Mouse (Mus musculus): ENCODE results near the gene Zfp978. TPM values are rescaled to one million over a fixed set of nuclear protein-coding genes. Genes with fewer than 3 reads are reported as not detected.
"Not testable (repeated sequence)": the region's sequence is repeated elsewhere in the genome, so short reads cannot be mapped to it uniquely, and the experiment has no call there.

Zfp978 gene
- total RNA-seq, 2 experiments from 2014 or later, result not detected

- DNase-seq, result not testable (repeated sequence)
These were observed 55.3 kb downstream of the Zfp978 start for GRCm38 (mm10) chr4:147416365-147416764.

- no peak for DNase-seq
These were observed 56.2 kb downstream of the Zfp978 start for GRCm38 (mm10) chr4:147417157-147417778.

GRCm38 (mm10) chr4:147417921-147418320 is 56.8 kb downstream of the Zfp978 start:
- DNase-seq, result no peak

GRCm38 (mm10) chr4:147418333-147418732 is 57.2 kb downstream of the Zfp978 start:
- DNase-seq, result not testable (repeated sequence)

- not testable (repeated sequence) for DNase-seq
These were observed 58.1 kb downstream of the Zfp978 start for GRCm38 (mm10) chr4:147419190-147419589.

GRCm38 (mm10) chr4:147419756-147420590 is 58.9 kb downstream of the Zfp978 start:
- DNase-seq, result not testable (repeated sequence)

GRCm38 (mm10) chr4:147420794-147421193 is 59.7 kb downstream of the Zfp978 start:
- no peak for DNase-seq

- DNase-seq, result not testable (repeated sequence)
These were observed 60.2 kb downstream of the Zfp978 start for GRCm38 (mm10) chr4:147421316-147421715.

GRCm38 (mm10) chr4:147423140-147423539 is 62.0 kb downstream of the Zfp978 start:
- DNase-seq, result no peak

- DNase-seq, result no peak
These were observed 62.7 kb downstream of the Zfp978 start for GRCm38 (mm10) chr4:147423641-147424298.

- not testable (repeated sequence) for DNase-seq
These were observed 63.3 kb downstream of the Zfp978 start for GRCm38 (mm10) chr4:147424404-147424803.

GRCm38 (mm10) chr4:147425615-147426347 is 64.7 kb downstream of the Zfp978 start:
- DNase-seq, result not testable (repeated sequence)

- no peak for DNase-seq
These were observed 69.5 kb downstream of the Zfp978 start for GRCm38 (mm10) chr4:147430651-147431050.

- not testable (repeated sequence) for DNase-seq
These were observed 70.8 kb downstream of the Zfp978 start for GRCm38 (mm10) chr4:147431696-147432442.

GRCm38 (mm10) chr4:147432443-147432790 is 71.3 kb downstream of the Zfp978 start:
- DNase-seq, result no peak

GRCm38 (mm10) chr4:147433017-147433416 is 71.9 kb downstream of the Zfp978 start:
- DNase-seq, result no peak

- no peak for DNase-seq
These were observed 72.8 kb downstream of the Zfp978 start for GRCm38 (mm10) chr4:147433874-147434273.
